ENCODE assay signal across 7 mouse cellular contexts in genomic region chr11:69559851-69560765, GRCm38 (mm10). TPM values are rescaled to one million over a fixed set of nuclear protein-coding genes. Genes with fewer than 3 reads are reported as not detected.
A peak's percentile ranks its signal among the peaks of the same experiment; 100 is the strongest.
DNase-seq lines count a peak whose midpoint lies in the region; ATAC-seq and TF ChIP-seq lines count a peak whose summit lies in the region.

Efnb3 (minus strand) TSS chr11:69560205.

- TF ChIP-seq CTCF in small intestine, adult 2 months (IDR thresholded peaks at IDR 0.05; ENCODE audit: extremely low read depth, insufficient read length, insufficient replicate concordance, low read depth, low read length): no peak

- peak within 1 kb of the TSS; percentile 97 for H3K4me2 ChIP-seq in forebrain, embryonic 12.5 days
- H3K4me2 ChIP-seq in hindbrain, embryonic 14.5 days (replicated peaks): peak within 1 kb of the TSS; percentile 65

- WGBS in forebrain, embryonic 12.5 days: 2% methylated on average over 58 of the region's 59 CpGs
- whole genome bisulfite sequencing in hindbrain, embryonic 14.5 days: under 1% methylated on average over 58 of the region's 59 CpGs
- WGBS in small intestine, adult 2 months: 18% methylated on average over 59 of the region's 59 CpGs

- peak; percentile 52 for ATAC-seq in forebrain, embryonic 12.5 days (ENCODE audit: low FRiP score)
- ATAC-seq in hindbrain, embryonic 14.5 days (ENCODE audit: low FRiP score): peak; percentile 67
- ATAC-seq in monocyte, adult 5-6 weeks (replicated peaks; ENCODE audit: insufficient number of reproducible peaks, low FRiP score, low TSS enrichment, poor library complexity, severe bottlenecking): no peak

- H3K27me3 ChIP-seq in forebrain, embryonic 12.5 days: 0 out of 2 replicates have a peak, but pooled peaks cover 12% of the 10 kb centered on the region
- no peaks in the 10 kb centered on the region for H3K27me3 ChIP-seq in hindbrain, embryonic 14.5 days (ENCODE audit: control insufficient read depth, insufficient read depth, low read length)
- H3K27me3 ChIP-seq in small intestine, adult 2 months (ENCODE audit: control insufficient read depth, insufficient read depth, low read length): peaks cover 11% of the 10 kb centered on the region

- H3K4me3 ChIP-seq in forebrain, embryonic 12.5 days (replicated peaks): peak within 1 kb of the TSS; percentile 78
- peak within 1 kb of the TSS; percentile 73 for H3K4me3 ChIP-seq in hindbrain, embryonic 14.5 days (replicated peaks; ENCODE audit: low read length)
- 0 out of 2 replicates have a peak within 1 kb of the TSS, but pooled peaks have one; percentile 6 for H3K4me3 ChIP-seq in small intestine, adult 2 months (ENCODE audit: low read depth, low read length)

- peaks cover 45% of the 10 kb centered on the region for H3K36me3 ChIP-seq in forebrain, embryonic 12.5 days (replicated peaks)
- peaks cover 31% of the 10 kb centered on the region for H3K36me3 ChIP-seq in hindbrain, embryonic 14.5 days (replicated peaks; ENCODE audit: control insufficient read depth, insufficient read depth)
- H3K36me3 ChIP-seq in small intestine, adult 2 months (ENCODE audit: control insufficient read depth, insufficient read depth, low read length): peaks cover 30% of the 10 kb centered on the region

- peak within 1 kb of the TSS; percentile 96 for H3K9ac ChIP-seq in forebrain, embryonic 12.5 days
- H3K9ac ChIP-seq in hindbrain, embryonic 14.5 days: peak within 1 kb of the TSS; percentile 93

- no peaks in the 10 kb centered on the region for H3K9me3 ChIP-seq in forebrain, embryonic 12.5 days
- no peaks in the 10 kb centered on the region for H3K9me3 ChIP-seq in hindbrain, embryonic 14.5 days (ENCODE audit: control insufficient read depth, low read length)

- peaks cover 72% of the 10 kb centered on the region for H3K4me1 ChIP-seq in forebrain, embryonic 12.5 days
- H3K4me1 ChIP-seq in hindbrain, embryonic 14.5 days (replicated peaks; ENCODE audit: control insufficient read depth, insufficient read depth, low read length): peaks cover 49% of the 10 kb centered on the region
- H3K4me1 ChIP-seq in small intestine, adult 2 months (ENCODE audit: control insufficient read depth, insufficient read depth, insufficient read length, low read length): no peaks in the 10 kb centered on the region; the same call in 1 of the 2 replicates

- peak within 1 kb of the TSS; percentile 90 for H3K27ac ChIP-seq in forebrain, embryonic 12.5 days
- peak within 1 kb of the TSS; percentile 82 for H3K27ac ChIP-seq in hindbrain, embryonic 14.5 days
- H3K27ac ChIP-seq in small intestine, adult 2 months (ENCODE audit: insufficient read depth, low read depth, low read length): no peak within 1 kb of the TSS

- no peak for TF ChIP-seq POLR2A in small intestine, adult 2 months (IDR thresholded peaks at IDR 0.05; ENCODE audit: low read depth, low read length)

- DNase-seq in right cerebral cortex, postnatal 10 days (ENCODE audit: low spot score in 2 of 2): peak; percentile 76
- DNase-seq in right cerebral cortex, postnatal 25 days: no peak
- peak; percentile 73 for DNase-seq in hindbrain, embryonic 14.5 days (ENCODE audit: low spot score)
- DNase-seq in liver: peak; percentile 33

RNA-seq across cellular contexts. Expression of gene Efnb3, which starts in this region (rescaled TPM):
- polyA plus RNA-seq in forebrain, embryonic 12.5 days (2016; fragmentation: Nextera tagmentation; extraction: Ambion mirVana): 63.7 and 72.7 TPM in 2 replicates
- polyA plus RNA-seq in hindbrain, embryonic 14.5 days (2014; fragmentation: Nextera tagmentation; extraction: Ambion mirVana): 39.9 and 40.8 TPM in 2 replicates
- 0.79 and 1.5 TPM in 2 replicates for polyA plus RNA-seq in small intestine, adult 2 months (2012; rRNA removed)
- total RNA-seq in monocyte, adult 5-6 weeks (2017): 0.49 to 0.96 TPM in 2 of 3 replicates, not detected in the other

Comparison
In these comparisons a context has a peak if more than half of its experiments do, and no peak if none do; other contexts are left out.
1. RNA of gene Efnb3 (polyA plus RNA-seq): 63.7 to 72.7 TPM in forebrain, embryonic 12.5 days and 39.9 to 40.8 TPM in hindbrain, embryonic 14.5 days; 0.79 to 1.5 TPM in small intestine, adult 2 months; every median in the first group is over 10 times any median in the second.
2. H3K4me3 ChIP-seq: peak in every context shown above with its lines; median percentile 78 in forebrain, embryonic 12.5 days; 73 in hindbrain, embryonic 14.5 days; 6 in small intestine, adult 2 months.